Mouse (Mus musculus) central nervous system, embryonic 18 days (tissue): ENCODE results near the gene Tppp3. TPM values are rescaled to one million over a fixed set of nuclear protein-coding genes. Genes with fewer than 3 reads are reported as not detected.

Experiments used
- polyA plus RNA-seq: library from polyadenylated mRNA; depleted of rRNA; stranded (reverse); fragments of >200 nt; gene quantifications from 2 replicates; pipeline ENCODE4 v1.2.3, GENCODE M21; 2012; rRNA removed

Tppp3 gene
- 99.4 and 162 TPM in 2 replicates for polyA plus RNA-seq

DNA sequence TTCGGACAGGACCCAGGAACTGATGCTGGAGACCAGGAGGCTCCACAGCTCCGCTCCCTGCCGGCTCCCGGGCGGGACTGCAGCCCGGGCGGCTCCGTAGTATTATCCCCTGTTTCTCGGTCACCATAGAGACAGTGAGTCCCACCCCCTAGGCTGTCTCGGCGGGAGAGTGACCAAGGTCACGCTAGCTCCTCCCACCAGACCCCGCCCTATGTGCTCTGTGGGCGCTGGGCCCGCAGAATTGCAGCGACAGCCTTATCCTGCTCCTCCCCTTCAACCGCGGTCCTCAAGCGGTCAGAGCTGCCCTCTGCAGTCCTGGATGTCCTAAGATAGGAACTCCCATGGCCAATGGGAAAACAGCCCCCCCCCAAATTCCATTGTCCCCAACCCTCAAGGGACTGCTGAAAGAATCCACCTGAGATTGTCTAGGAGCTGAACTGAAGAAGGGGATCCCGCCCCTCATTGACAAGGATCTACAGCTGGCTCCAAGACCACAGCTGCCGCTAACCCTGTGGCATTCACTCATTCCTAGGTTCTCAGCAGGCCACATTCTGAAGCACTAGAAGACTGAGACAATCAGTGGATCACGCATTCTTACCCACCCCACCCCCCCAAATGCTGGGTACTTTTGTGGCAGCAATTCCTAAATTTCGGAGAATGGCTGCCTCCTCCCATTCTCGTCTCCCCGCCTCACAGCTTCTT is at the start of gene Tppp3:
Tppp3 (minus strand) TSS at position 213 of the 702 bp plus-strand sequence.

DNA sequence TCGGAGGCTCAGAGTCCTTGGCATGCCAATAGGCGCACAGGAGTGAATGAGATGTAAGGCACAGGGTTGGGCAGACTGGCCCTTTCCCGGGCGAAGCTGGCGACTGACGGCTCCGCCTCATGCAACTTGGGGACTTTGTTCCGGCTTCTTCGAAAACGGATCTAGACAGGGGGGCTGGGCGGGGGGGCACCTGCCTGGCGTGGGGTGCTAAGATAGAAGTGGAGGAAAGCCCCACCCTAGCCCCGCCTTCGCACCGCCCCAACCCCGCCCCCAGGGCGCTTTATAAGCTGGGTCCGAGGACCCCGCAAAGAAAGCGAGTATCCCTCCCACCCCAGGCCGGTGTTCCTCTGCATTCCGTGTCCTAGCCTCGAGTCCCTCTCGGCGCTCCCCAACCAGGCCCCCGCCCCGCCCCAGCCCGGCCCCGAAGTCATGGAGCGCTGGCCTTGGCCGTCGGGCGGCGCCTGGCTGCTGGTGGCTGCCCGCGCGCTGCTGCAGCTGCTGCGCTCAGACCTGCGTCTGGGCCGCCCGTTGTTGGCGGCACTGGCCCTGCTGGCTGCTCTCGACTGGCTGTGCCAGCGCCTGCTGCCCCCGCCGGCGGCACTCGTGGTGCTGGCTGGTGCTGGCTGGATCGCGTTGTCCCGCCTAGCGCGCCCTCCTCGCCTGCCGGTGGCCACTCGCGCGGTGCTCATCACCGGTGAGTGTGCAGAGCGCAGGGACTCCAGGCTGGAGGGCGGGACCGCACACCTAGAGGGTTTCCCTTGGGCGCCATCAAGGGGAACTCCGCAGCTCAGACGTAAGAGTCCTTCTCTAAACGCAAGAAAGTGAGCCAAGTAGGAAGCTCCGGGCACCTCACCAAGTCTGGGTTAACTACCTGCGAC is 47.3 kb upstream of the Tppp3 start, which contains the start of gene Hsd11b2:
Hsd11b2 (plus strand) TSS at position 320 of the 878 bp plus-strand sequence.

DNA sequence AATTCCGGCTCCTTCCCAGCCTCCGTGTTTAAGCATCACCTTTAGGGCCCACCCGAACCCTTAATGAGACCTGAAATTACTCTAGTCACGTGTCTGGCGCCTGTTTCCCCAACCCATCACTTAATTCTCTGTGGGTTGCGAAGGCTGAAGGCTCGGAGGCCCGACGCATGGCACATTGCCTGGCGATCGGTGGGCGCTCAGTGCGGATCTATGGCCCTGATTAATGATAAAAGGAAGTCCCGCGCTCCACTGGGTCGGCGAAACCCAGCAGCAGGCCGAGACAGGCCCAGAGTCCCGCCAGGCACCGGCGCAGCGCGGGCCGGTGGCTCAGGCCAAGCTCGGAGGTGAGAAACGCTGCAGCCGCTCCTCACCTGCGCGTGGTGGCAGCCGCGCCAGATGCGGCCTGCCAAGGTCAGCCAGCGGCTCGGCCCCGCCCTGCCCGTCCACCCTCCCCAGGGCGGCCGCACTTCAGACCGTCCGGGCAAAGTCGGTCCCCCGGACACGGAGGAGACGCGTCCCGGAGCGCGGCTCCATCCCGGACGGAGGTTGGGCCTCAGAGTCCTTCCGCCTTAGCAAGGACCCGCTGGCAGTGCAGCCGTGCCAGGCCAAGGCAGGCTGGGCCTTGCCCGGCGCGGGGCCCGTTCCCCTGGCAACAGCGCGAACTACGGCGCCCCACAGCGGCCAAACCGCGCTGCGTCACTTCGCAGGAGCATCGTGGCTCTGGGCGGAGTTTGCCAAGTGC is 25.3 kb upstream of the Tppp3 start, which contains the start of gene Zdhhc1:
Zdhhc1 (minus strand) TSS at position 464 of the 742 bp plus-strand sequence.

Other genes starting within 250 kb of the Tppp3 start
- 37.4 and 39.4 TPM in 2 replicates for gene D230025D16Rik, start 246.4 kb downstream of the Tppp3 start, polyA plus RNA-seq
- gene B3gnt9, start 216.4 kb downstream of the Tppp3 start, polyA plus RNA-seq, result 5.6 and 7.8 TPM in 2 replicates
- 9.0 and 10.3 TPM in 2 replicates for gene Tradd, start 206.9 kb downstream of the Tppp3 start, polyA plus RNA-seq
- gene Fbxl8, start 206.9 kb downstream of the Tppp3 start, polyA plus RNA-seq, result 1.2 and 1.5 TPM in 2 replicates
- 0.66 and 1.0 TPM in 2 replicates for gene Hsf4, start 201.7 kb downstream of the Tppp3 start, polyA plus RNA-seq
- 2.1 and 2.2 TPM in 2 replicates for gene Nol3, start 195.4 kb downstream of the Tppp3 start, polyA plus RNA-seq
- gene 4931428F04Rik, start 181.7 kb downstream of the Tppp3 start, polyA plus RNA-seq, result 173 and 209 TPM in 2 replicates
- 8.0 and 9.1 TPM in 2 replicates for gene Exoc3l, start 175.4 kb downstream of the Tppp3 start, polyA plus RNA-seq
- 73.3 and 73.4 TPM in 2 replicates for gene E2f4, start 173.9 kb downstream of the Tppp3 start, polyA plus RNA-seq
- 1.3 and 1.8 TPM in 2 replicates for gene Elmo3, start 165.9 kb downstream of the Tppp3 start, polyA plus RNA-seq
- 1.2 and 1.4 TPM in 2 replicates for gene Lrrc29, start 145.2 kb downstream of the Tppp3 start, polyA plus RNA-seq
- 119 and 132 TPM in 2 replicates for gene Tmem208, start 145.2 kb downstream of the Tppp3 start, polyA plus RNA-seq
- gene Fhod1, start 123.6 kb downstream of the Tppp3 start, polyA plus RNA-seq, result 3.7 and 4.6 TPM in 2 replicates
- 59.2 and 61.5 TPM in 2 replicates for gene Slc9a5, start 122.7 kb downstream of the Tppp3 start, polyA plus RNA-seq
- 14.5 and 17.4 TPM in 2 replicates for gene Plekhg4, start 98.3 kb downstream of the Tppp3 start, polyA plus RNA-seq
- gene Kctd19, start 58.0 kb downstream of the Tppp3 start, polyA plus RNA-seq, result 0.04 and 0.09 TPM in 2 replicates
- 0.47 and 0.82 TPM in 2 replicates for gene Lrrc36, start 58.0 kb downstream of the Tppp3 start, polyA plus RNA-seq
- 38.3 and 39.3 TPM in 2 replicates for gene Zdhhc1, start 25.4 kb upstream of the Tppp3 start, polyA plus RNA-seq
- gene Hsd11b2, start 47.2 kb upstream of the Tppp3 start, polyA plus RNA-seq, result 0.85 and 3.1 TPM in 2 replicates
- 254 and 273 TPM in 2 replicates for gene Atp6v0d1, start 94.5 kb upstream of the Tppp3 start, polyA plus RNA-seq
- gene Ripor1, start 133.7 kb upstream of the Tppp3 start, polyA plus RNA-seq, result 28.1 and 32.8 TPM in 2 replicates
- gene Ctcf, start 165.0 kb upstream of the Tppp3 start, polyA plus RNA-seq, result 38.3 and 40.0 TPM in 2 replicates
- 0.79 and 0.87 TPM in 2 replicates for gene Agrp, start 165.9 kb upstream of the Tppp3 start, polyA plus RNA-seq
- gene Carmil2, start 214.7 kb upstream of the Tppp3 start, polyA plus RNA-seq, result 21.1 TPM in 2 replicates
- gene Acd, start 229.6 kb upstream of the Tppp3 start, polyA plus RNA-seq, result 53.7 and 57.3 TPM in 2 replicates
- 50.9 and 51.0 TPM in 2 replicates for gene Pard6a, start 229.6 kb upstream of the Tppp3 start, polyA plus RNA-seq
- gene 4933405L10Rik, start 236.1 kb upstream of the Tppp3 start, polyA plus RNA-seq, result 0.12 and 0.31 TPM in 2 replicates
- 22.4 and 25.1 TPM in 2 replicates for gene Enkd1, start 236.7 kb upstream of the Tppp3 start, polyA plus RNA-seq